Mouse (Mus musculus): Measurements from ENCODE around the gene A4galt. TPM values are rescaled to one million over a fixed set of nuclear protein-coding genes. Genes with fewer than 3 reads are reported as not detected.

Gene A4galt
- total and polyA plus RNA-seq, 2 experiments from 2014 or later = 5.1 to 7.9 TPM

DNA sequence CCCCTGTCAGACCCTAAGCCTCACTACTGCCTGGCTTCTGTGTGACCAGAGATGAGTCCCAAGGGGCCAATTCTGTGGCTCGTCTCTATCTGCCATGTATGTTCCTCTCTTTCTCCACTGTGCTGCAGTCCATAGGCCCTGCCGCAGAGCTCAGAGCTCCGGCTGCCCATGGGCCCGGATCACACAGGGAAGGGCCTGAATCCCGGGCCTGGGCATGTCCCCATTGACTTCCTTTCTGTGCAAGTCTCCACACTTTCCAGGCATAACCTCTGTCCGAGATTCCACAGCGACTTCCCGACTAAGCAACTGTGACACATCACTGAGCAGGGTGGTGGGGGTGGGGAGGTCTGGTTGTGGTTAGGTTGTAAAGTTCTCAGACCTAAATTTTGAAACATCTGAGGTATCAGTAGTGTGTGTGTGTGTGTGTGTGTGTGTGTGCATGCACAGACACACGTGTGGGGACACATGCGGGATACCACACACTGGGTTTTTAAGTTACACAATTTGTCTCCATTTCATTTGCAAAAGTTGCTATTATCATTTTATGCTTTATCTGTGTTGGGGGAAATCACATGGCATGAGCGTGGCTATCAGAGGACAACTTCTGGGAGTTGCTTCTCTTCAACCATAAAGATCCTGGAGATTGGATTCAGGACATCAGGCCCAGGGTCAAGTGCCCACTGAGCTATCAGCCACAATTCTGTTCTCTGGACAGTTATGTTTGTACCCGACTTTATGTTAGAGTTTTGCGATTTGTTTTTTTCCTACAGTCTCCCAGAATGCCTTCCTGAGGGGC, 40.9 kb upstream of the A4galt start:
- WGBS = 82% methylated on average over 13 of the region's 13 CpGs
- no peak overlapping the region for H3K9ac ChIP-seq (replicated peaks; ENCODE audit: low read length, poor library complexity, severe bottlenecking)
- DNase-seq (ENCODE audit: low spot score) (no peak), ATAC-seq (ENCODE audit: low FRiP score) (no peak)
- no peaks in the 10 kb centered on the region for H3K9me3 ChIP-seq (ENCODE audit: low read length)
- no peak overlapping the region for H3K4me3 ChIP-seq (ENCODE audit: low read depth, low read length)
- H3K27me3 ChIP-seq (ENCODE audit: insufficient read depth, low read length) = no peaks in the 10 kb centered on the region
- no peak for TF ChIP-seq CTCF (IDR thresholded peaks at IDR 0.05)
- no peaks in the 10 kb centered on the region for H3K4me1 ChIP-seq (ENCODE audit: insufficient read depth, low read length)
- no peak overlapping the region for H3K4me2 ChIP-seq (ENCODE audit: low read depth, low read length, poor library complexity, severe bottlenecking)
- no peak overlapping the region for H3K27ac ChIP-seq (ENCODE audit: low read depth, low read length)
- H3K36me3 ChIP-seq (ENCODE audit: insufficient read depth, low read length) = no peaks in the 10 kb centered on the region

DNA sequence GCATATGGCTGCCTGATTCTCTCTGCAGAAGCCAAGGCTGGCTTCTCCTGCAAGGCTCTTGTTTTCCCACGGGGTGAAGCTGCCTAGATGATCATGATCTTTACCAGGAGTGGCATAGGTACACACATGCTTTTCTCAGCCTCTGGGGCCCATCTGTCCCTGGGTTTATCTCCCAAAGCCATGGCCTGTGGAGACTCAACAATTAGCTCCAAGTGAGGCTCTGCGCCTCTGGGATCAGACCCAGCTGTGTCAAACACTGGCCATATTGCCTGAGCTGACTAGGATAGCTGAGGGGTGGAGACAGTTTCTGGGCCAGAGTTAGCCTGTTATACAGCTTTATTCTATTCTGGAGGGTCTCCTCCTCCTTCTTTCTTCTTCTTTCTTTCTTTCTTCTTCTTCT, 39.3 kb upstream of the A4galt start:
- no peaks in the 10 kb centered on the region for H3K4me1 ChIP-seq (ENCODE audit: insufficient read depth, low read length)
- H3K9me3 ChIP-seq (ENCODE audit: low read length) = no peaks in the 10 kb centered on the region
- DNase-seq (ENCODE audit: low spot score) = no peak
- no peak overlapping the region for H3K4me2 ChIP-seq (ENCODE audit: low read depth, low read length, poor library complexity, severe bottlenecking)
- no peak overlapping the region for H3K4me3 ChIP-seq (ENCODE audit: low read depth, low read length)
- no peak for ATAC-seq (ENCODE audit: low FRiP score)
- 67% methylated on average over 2 of the region's 2 CpGs for WGBS
- no peaks in the 10 kb centered on the region for H3K27me3 ChIP-seq (ENCODE audit: insufficient read depth, low read length)
- H3K36me3 ChIP-seq (ENCODE audit: insufficient read depth, low read length) = no peaks in the 10 kb centered on the region
- no peak for TF ChIP-seq CTCF (IDR thresholded peaks at IDR 0.05)
- no peak overlapping the region for H3K27ac ChIP-seq (ENCODE audit: low read depth, low read length)
- H3K9ac ChIP-seq (replicated peaks; ENCODE audit: low read length, poor library complexity, severe bottlenecking) = no peak overlapping the region

DNA sequence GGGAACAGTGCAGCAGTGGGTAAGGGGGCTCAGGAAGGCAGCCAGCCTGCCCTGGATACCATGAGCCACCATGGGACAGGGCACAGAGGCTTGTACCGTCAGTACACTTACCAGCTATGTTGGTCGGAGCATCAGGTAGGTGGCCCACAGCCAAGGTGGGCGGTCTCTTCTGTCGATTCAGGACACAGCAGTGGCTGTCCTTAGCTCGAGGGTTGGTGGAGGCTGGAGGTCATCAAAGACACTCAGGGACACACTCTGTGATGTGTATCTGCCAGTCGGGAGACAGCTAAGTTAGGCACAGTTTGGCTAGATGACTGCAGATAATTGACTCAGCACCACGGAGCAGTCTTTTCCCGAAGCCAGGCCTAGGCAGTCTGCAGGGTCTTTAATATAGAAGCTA, 33.3 kb upstream of the A4galt start:
- no peak for TF ChIP-seq CTCF (IDR thresholded peaks at IDR 0.05)
- Histone ChIP-seq H3K4me1 (ENCODE audit: insufficient read depth, low read length) (no peaks in the 10 kb centered on the region), H3K36me3 (ENCODE audit: insufficient read depth, low read length) (no peaks in the 10 kb centered on the region), H3K4me3 (ENCODE audit: low read depth, low read length) (no peak overlapping the region), H3K9me3 (ENCODE audit: low read length) (no peaks in the 10 kb centered on the region), H3K9ac (replicated peaks; ENCODE audit: low read length, poor library complexity, severe bottlenecking) (no peak overlapping the region), H3K4me2 (ENCODE audit: low read depth, low read length, poor library complexity, severe bottlenecking) (no peak overlapping the region), H3K27me3 (ENCODE audit: insufficient read depth, low read length) (no peaks in the 10 kb centered on the region), H3K27ac (ENCODE audit: low read depth, low read length) (no peak overlapping the region)
- 80% methylated on average over 8 of the region's 8 CpGs for WGBS
- no peak for ATAC-seq (ENCODE audit: low FRiP score)
- DNase-seq (ENCODE audit: low spot score) = no peak

DNA sequence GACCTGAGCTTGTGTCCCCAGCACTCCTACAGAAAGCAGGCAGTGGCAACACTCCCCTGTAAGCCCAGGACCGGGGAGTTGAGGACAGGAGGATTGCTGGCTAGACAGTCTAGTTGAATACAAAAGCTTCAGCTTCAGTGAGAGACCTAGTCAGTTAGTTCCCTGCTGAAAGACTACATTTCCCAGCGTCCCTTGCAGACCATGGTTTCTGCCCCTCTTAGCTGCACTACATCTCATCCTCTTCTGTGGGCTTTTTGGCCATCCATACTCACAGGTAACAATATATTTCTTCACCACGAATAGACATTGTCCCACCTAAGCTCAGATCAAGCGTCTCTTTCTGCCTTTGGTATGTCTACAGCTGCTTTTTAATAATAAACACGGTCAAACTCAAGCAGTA, 30.8 kb upstream of the A4galt start:
- Histone ChIP-seq H3K9ac (replicated peaks; ENCODE audit: low read length, poor library complexity, severe bottlenecking) (no peak overlapping the region), H3K27me3 (ENCODE audit: insufficient read depth, low read length) (no peaks in the 10 kb centered on the region), H3K9me3 (ENCODE audit: low read length) (no peaks in the 10 kb centered on the region), H3K27ac (ENCODE audit: low read depth, low read length) (no peak overlapping the region), H3K36me3 (ENCODE audit: insufficient read depth, low read length) (no peaks in the 10 kb centered on the region), H3K4me3 (ENCODE audit: low read depth, low read length) (no peak overlapping the region), H3K4me2 (ENCODE audit: low read depth, low read length, poor library complexity, severe bottlenecking) (no peak overlapping the region), H3K4me1 (ENCODE audit: insufficient read depth, low read length) (no peaks in the 10 kb centered on the region)
- no peak for TF ChIP-seq CTCF (IDR thresholded peaks at IDR 0.05)
- ATAC-seq (ENCODE audit: low FRiP score) = no peak
- no peak for DNase-seq (ENCODE audit: low spot score)
- 68% methylated on average over 5 of the region's 5 CpGs for WGBS

DNA sequence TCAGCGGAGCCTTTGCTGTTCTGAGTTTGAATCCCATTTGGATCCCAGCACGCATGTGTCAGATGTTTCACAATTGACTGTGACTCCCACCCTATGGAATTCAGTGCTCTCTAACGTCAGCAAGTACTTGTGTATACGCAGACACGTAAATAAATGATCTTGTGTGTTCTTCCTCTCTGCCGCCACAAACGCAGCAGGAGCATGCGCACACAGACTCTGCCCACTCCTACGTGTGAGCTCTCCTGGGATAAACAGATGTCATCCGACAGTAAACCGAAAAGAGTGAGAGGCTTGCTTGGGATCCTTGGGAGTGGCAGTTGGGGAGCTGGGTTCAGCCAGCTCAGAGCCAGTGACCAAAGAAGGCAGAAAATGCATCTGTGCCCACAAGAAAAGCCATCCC, 29.7 kb upstream of the A4galt start:
- no peaks in the 10 kb centered on the region for H3K36me3 ChIP-seq (ENCODE audit: insufficient read depth, low read length)
- ATAC-seq (ENCODE audit: low FRiP score) (no peak), DNase-seq (ENCODE audit: low spot score) (no peak)
- H3K4me2 ChIP-seq (ENCODE audit: low read depth, low read length, poor library complexity, severe bottlenecking) = no peak overlapping the region
- no peak for TF ChIP-seq CTCF (IDR thresholded peaks at IDR 0.05)
- WGBS = 85% methylated on average over 11 of the region's 11 CpGs
- no peaks in the 10 kb centered on the region for H3K9me3 ChIP-seq (ENCODE audit: low read length)
- no peaks in the 10 kb centered on the region for H3K27me3 ChIP-seq (ENCODE audit: insufficient read depth, low read length)
- no peak overlapping the region for H3K9ac ChIP-seq (replicated peaks; ENCODE audit: low read length, poor library complexity, severe bottlenecking)
- H3K4me1 ChIP-seq (ENCODE audit: insufficient read depth, low read length) = no peaks in the 10 kb centered on the region
- no peak overlapping the region for H3K27ac ChIP-seq (ENCODE audit: low read depth, low read length)
- no peak overlapping the region for H3K4me3 ChIP-seq (ENCODE audit: low read depth, low read length)

DNA sequence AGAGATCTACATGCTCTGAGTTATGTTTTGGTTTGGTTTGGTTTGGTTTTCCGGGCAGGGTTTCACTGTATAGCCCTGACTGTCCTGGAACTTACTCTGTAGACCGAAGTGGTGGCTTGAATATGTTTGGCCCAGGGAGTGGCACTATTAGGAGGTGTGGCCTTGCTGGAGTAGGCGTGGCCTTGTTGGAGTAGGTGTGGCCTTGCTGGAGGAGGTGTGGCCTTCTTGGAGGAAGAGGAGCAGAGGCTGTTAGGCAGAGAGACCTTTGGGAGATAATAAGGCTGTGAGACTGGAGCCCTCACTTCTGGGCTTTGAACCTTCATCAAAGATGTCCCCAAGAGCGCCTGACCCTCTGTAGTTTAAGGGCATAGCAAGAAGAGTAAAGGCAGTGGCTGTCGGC, 27.0 kb upstream of the A4galt start:
- Histone ChIP-seq H3K27me3 (ENCODE audit: insufficient read depth, low read length) (no peaks in the 10 kb centered on the region), H3K4me2 (ENCODE audit: low read depth, low read length, poor library complexity, severe bottlenecking) (no peak overlapping the region), H3K27ac (ENCODE audit: low read depth, low read length) (no peak overlapping the region), H3K36me3 (ENCODE audit: insufficient read depth, low read length) (no peaks in the 10 kb centered on the region), H3K4me3 (ENCODE audit: low read depth, low read length) (no peak overlapping the region), H3K9me3 (ENCODE audit: low read length) (no peaks in the 10 kb centered on the region), H3K4me1 (ENCODE audit: insufficient read depth, low read length) (no peaks in the 10 kb centered on the region), H3K9ac (replicated peaks; ENCODE audit: low read length, poor library complexity, severe bottlenecking) (no peak overlapping the region)
- WGBS = 86% methylated on average over 5 of the region's 5 CpGs
- no peak for DNase-seq (ENCODE audit: low spot score)
- no peak for ATAC-seq (ENCODE audit: low FRiP score)
- TF ChIP-seq CTCF (IDR thresholded peaks at IDR 0.05) = no peak

All from midbrain, postnatal 0 days (tissue).